Mouse (Mus musculus): ENCODE results near the gene Calr.

DNA sequence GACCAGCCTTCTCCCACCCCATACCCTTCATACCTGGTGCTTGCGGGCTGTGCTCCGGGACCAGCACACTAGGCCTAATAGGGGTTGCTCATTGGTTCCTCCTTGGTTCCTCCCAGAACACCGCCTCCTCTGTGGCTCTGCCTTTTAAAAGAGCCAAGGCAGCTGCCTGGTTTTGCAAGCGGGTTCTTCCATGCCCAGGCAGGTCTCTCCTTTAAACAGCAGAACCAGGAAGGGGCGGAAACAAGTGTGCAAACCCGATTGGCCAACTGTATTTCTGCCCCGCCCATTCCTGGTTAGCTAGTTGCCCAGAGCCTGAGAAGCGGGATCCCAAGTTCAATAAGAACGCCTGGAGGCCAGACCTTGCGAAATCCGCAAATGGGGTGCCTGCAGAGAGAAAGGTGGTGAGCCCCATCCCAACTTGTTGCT is 47.0 kb upstream of the Calr start, which contains the start of gene Gcdh:
- TF ChIP-seq CTCF (conservative IDR thresholded peaks at IDR 0.05; ENCODE audit: low read length) (no peak), POU5F1 (IDR thresholded peaks at IDR 0.05; ENCODE audit: borderline replicate concordance, low read length) (no peak), NANOG (IDR thresholded peaks at IDR 0.05; ENCODE audit: borderline replicate concordance, low read length) (no peak)
